Mouse (Mus musculus): ENCODE data around the gene Umps. TPM values are rescaled to one million over a fixed set of nuclear protein-coding genes. Genes with fewer than 3 reads are reported as not detected.

The Umps gene
- total and polyA plus RNA-seq, 3 experiments = 109 to 132 TPM; not detected in 1

DNA sequence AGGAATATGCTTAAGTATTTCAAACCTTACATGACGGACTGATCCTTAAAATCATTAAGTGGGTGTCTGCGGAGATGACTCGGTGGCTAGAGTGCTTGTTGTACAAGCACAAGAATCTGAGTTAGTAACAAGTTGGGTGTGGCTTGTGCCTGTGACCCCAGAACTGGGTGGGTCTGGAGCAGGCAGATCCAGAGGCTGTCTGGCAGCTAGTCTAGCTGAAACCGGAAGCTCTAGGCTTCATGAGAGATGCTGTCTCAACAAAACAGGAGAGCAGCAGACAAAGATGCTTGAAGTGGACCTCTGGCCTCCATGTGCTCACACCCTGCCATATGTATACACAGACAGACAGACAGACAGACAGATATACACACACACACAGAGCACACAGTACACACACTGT, 23.9 kb upstream of the Umps start:
- H3K79me2 ChIP-seq (ENCODE audit: control insufficient read depth, insufficient read depth, low read length, poor library complexity) = no peaks in the 10 kb centered on the region
- H3K36me3 ChIP-seq (ENCODE audit: control insufficient read depth in 1 of 2, insufficient read depth in 2 of 2, low read length in 2 of 2) = no peaks in the 10 kb centered on the region
- no peak overlapping the region for H3K4me3 ChIP-seq (ENCODE audit: control insufficient read depth in 1 of 2, insufficient read depth in 1 of 2, low read depth in 2 of 2, low read length in 2 of 2)
- TF ChIP-seq MEF2A (IDR thresholded peaks at IDR 0.05; ENCODE audit: extremely low read depth, insufficient replicate concordance, low read depth, low read length, poor library complexity, severe bottlenecking) (no peak), MAZ (IDR thresholded peaks at IDR 0.05; ENCODE audit: low read depth, low read length) (no peak), E2F4 (IDR thresholded peaks at IDR 0.05; ENCODE audit: borderline replicate concordance, low read depth, low read length) (no peak), NELFE (IDR thresholded peaks at IDR 0.05; ENCODE audit: low read depth, low read length) (no peak), SMC3 (IDR thresholded peaks at IDR 0.05; ENCODE audit: low read depth, low read length) (no peak), HCFC1 (IDR thresholded peaks at IDR 0.05; ENCODE audit: low read depth, low read length) (no peak), MYC (IDR thresholded peaks at IDR 0.05; ENCODE audit: low read depth, low read length) (no peak), POLR2AphosphoS5 (IDR thresholded peaks at IDR 0.05; ENCODE audit: borderline replicate concordance, low read depth, low read length) (no peak), BHLHE40 (IDR thresholded peaks at IDR 0.05; ENCODE audit: borderline replicate concordance, low read depth, low read length) (no peak), JUND (IDR thresholded peaks at IDR 0.05; ENCODE audit: low read depth, low read length) (no peak), USF2 (IDR thresholded peaks at IDR 0.05; ENCODE audit: borderline replicate concordance in 1 of 2, insufficient read depth in 1 of 2, low read depth in 1 of 2, low read length in 2 of 2) (no peak), NRF1 (IDR thresholded peaks at IDR 0.05; ENCODE audit: insufficient read depth, low read depth, low read length, poor library complexity, severe bottlenecking) (no peak), MAFK (IDR thresholded peaks at IDR 0.05; ENCODE audit: borderline replicate concordance, low read depth, low read length) (no peak)
- no peak overlapping the region for H3K27ac ChIP-seq (ENCODE audit: control insufficient read depth, low read depth, low read length)
- H3K27me3 ChIP-seq (ENCODE audit: control insufficient read depth in 1 of 2, insufficient read depth in 2 of 2, low read length in 2 of 2) = no peaks in the 10 kb centered on the region
- H3K9me3 ChIP-seq (replicated peaks; ENCODE audit: insufficient read depth, low read length) = no peaks in the 10 kb centered on the region
- DNase-seq (ENCODE audit: low read depth, low spot score) = no peak
- H3K4me1 ChIP-seq (ENCODE audit: control insufficient read depth in 1 of 2, insufficient read depth in 2 of 2, low read length in 2 of 2) = peaks cover 0 to 3% of the 10 kb centered on the region in 2 experiments; a peak in 1 of 4 replicates
- H3K9ac ChIP-seq (ENCODE audit: control insufficient read depth, low read depth, low read length, poor library complexity, severe bottlenecking) = no peak overlapping the region

DNA sequence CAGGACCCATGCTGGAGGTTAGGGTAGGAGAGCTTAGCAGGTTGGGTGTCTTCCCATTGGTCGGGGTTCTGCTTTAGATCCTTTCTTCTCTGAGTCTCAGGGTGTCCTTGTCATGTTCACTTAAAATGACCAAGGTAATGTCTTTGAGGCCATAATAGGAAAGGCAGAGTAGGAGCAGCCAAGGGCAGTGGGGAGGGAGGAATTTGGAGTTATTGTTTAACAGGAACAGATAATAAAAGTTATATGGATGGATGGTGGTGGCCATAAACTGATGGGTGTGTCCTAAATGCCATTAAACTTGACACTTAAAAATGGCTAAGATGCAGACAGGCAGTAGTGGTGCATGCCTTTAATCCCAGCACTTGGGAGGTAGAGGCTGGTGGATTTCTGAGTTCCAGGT, 22.3 kb upstream of the Umps start:
- Histone ChIP-seq H3K27ac (ENCODE audit: control insufficient read depth, low read depth, low read length) (no peak overlapping the region), H3K9me3 (replicated peaks; ENCODE audit: insufficient read depth, low read length) (no peaks in the 10 kb centered on the region), H3K9ac (ENCODE audit: control insufficient read depth, low read depth, low read length, poor library complexity, severe bottlenecking) (no peak overlapping the region), H3K36me3 (ENCODE audit: control insufficient read depth in 1 of 2, insufficient read depth in 2 of 2, low read length in 2 of 2) (no peaks in the 10 kb centered on the region), H3K27me3 (ENCODE audit: control insufficient read depth in 1 of 2, insufficient read depth in 2 of 2, low read length in 2 of 2) (no peaks in the 10 kb centered on the region), H3K4me1 (ENCODE audit: control insufficient read depth in 1 of 2, insufficient read depth in 2 of 2, low read length in 2 of 2) (peaks cover 0 to 3% of the 10 kb centered on the region in 2 experiments; a peak in 1 of 4 replicates), H3K79me2 (ENCODE audit: control insufficient read depth, insufficient read depth, low read length, poor library complexity) (no peaks in the 10 kb centered on the region), H3K4me3 (ENCODE audit: control insufficient read depth in 1 of 2, insufficient read depth in 1 of 2, low read depth in 2 of 2, low read length in 2 of 2) (no peak overlapping the region)
- DNase-seq (ENCODE audit: low read depth, low spot score) = no peak
- TF ChIP-seq TBP (IDR thresholded peaks at IDR 0.05; ENCODE audit: low read depth, low read length) (no peak), CHD1 (IDR thresholded peaks at IDR 0.05; ENCODE audit: low read depth, low read length) (no peak), CHD2 (IDR thresholded peaks at IDR 0.05; ENCODE audit: low read length) (no peak), HCFC1 (IDR thresholded peaks at IDR 0.05; ENCODE audit: low read depth, low read length) (no peak), EP300 (IDR thresholded peaks at IDR 0.05; ENCODE audit: low read depth in 1 of 2, low read length in 2 of 2) (no peak), GABPA (IDR thresholded peaks at IDR 0.05; ENCODE audit: low read depth, low read length) (no peak), NELFE (IDR thresholded peaks at IDR 0.05; ENCODE audit: low read depth, low read length) (no peak), USF1 (IDR thresholded peaks at IDR 0.05; ENCODE audit: low read depth, low read length) (no peak), JUND (IDR thresholded peaks at IDR 0.05; ENCODE audit: low read depth, low read length) (no peak), USF2 (IDR thresholded peaks at IDR 0.05; ENCODE audit: borderline replicate concordance in 1 of 2, insufficient read depth in 1 of 2, low read depth in 1 of 2, low read length in 2 of 2) (no peak), MAFK (IDR thresholded peaks at IDR 0.05; ENCODE audit: borderline replicate concordance, low read depth, low read length) (no peak), ELF1 (IDR thresholded peaks at IDR 0.05; ENCODE audit: low read depth, low read length) (no peak)

Data from MEL (cell line).